Mouse (Mus musculus) stomach, embryonic 16.5 days (tissue): ENCODE results near the gene Zbtb18. TPM values are rescaled to one million over a fixed set of nuclear protein-coding genes. Genes with fewer than 3 reads are reported as not detected.

Source experiments
- ATAC-seq: fragments of 200-750 bp; cut with Nextera tagmentation; 2 replicates; pipeline ENCODE4 v1.8.0; 2017; ENCODE audit warnings: moderate number of reproducible peaks, moderate TSS enrichment; ENCODE audit not compliant: insufficient read depth, low FRiP score
- H3K27ac ChIP-seq: fragments of 300-500 bp; sonication (generic); 2 replicates; pipeline ENCODE4 v1.5.1; 2014; ENCODE audit warnings: low read length
- H3K27me3 ChIP-seq: fragments of 300-500 bp; sonication (generic); 2 replicates; pipeline ENCODE4 v1.6.1; 2014; ENCODE audit warnings: low read length, control low read depth, mixed read lengths; ENCODE audit not compliant: control insufficient read depth, insufficient read depth
- H3K36me3 ChIP-seq: fragments of 300-500 bp; sonication (generic); 2 replicates; pipeline ENCODE4 v1.6.1; 2014; ENCODE audit warnings: low read length; ENCODE audit not compliant: control insufficient read depth, insufficient read depth
- H3K4me1 ChIP-seq: fragments of 300-500 bp; sonication (generic); 2 replicates; pipeline ENCODE4 v1.6.1; 2014; ENCODE audit warnings: low read length, control low read depth, mixed read lengths; ENCODE audit not compliant: control insufficient read depth, insufficient read depth
- H3K4me2 ChIP-seq: fragments of 300-500 bp; sonication (generic); 2 replicates; pipeline ENCODE4 v1.6.1; 2014; ENCODE audit warnings: low read depth, low read length, mixed read lengths
- H3K4me3 ChIP-seq: fragments of 300-500 bp; sonication (generic); replicated peaks from 2 replicates; pipeline ENCODE4 v1.5.1; 2014; ENCODE audit warnings: mild to moderate bottlenecking, low read length
- H3K9ac ChIP-seq: fragments of 300-500 bp; sonication (generic); 2 replicates; pipeline ENCODE4 v1.6.1; 2014; ENCODE audit warnings: low read length
- H3K9me3 ChIP-seq: fragments of 300-500 bp; sonication (generic); replicated peaks from 2 replicates; pipeline ENCODE4 v1.6.1; 2016; ENCODE audit warnings: low read length, control low read depth; ENCODE audit not compliant: control insufficient read depth
- WGBS: fragments of 180-500 bp; shearing (Covaris S2); extraction: QIAGEN DNeasy Blood & Tissue Kit; methylation state at CpG from one replicate; pipeline ENCODE4 v1.1.7; 2014; 5-methylcytosine and 5-hydroxymethylcytosine counted together
- polyA plus RNA-seq: library from polyadenylated mRNA; unstranded; fragments of >200 nt; fragmentation: Nextera tagmentation; extraction: Ambion mirVana; gene quantifications from 2 replicates; pipeline ENCODE4 v1.2.1, GENCODE M21; 2015

Gene Zbtb18
- 1.6 and 2.0 TPM in 2 replicates for polyA plus RNA-seq

DNA sequence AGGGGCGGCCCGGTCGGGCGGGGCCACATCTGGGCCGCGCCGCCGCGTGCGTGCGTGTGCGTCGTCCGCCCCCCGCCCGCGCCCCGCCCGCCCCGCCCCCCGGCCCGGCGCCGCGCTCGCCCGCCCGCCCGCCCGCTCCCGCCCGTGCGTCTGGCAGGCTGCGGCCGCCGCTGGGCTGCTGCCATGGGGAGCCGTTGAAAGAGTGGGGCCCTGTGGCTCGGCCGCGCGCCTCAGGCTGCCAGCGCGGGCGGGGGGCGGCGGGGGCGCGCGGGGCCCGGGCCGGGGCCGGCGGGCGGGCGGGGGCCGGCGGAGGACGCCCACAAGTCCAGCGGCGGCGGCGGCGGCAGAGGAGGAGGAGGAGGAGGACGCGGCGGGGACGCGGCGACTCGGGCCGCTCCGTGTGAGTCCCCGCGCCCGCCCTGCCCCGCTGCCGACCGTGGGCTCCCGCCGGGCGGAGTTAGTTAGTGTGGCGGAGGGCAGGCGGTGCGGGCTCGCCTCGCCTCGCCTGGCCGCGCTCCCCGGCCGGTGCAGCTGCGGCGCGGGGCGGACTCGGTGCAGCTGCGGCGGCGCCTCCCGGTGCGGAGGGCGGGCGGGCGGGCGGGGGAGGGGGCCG, at the start of gene Zbtb18:
Zbtb18 (plus strand) TSS at position 156 of the 613 bp plus-strand sequence.
- peak within 1 kb of the TSS; percentile 84 for H3K4me3 ChIP-seq
- ATAC-seq, result peak; percentile 2; the same call in 1 of the 2 replicates
- no peaks in the 10 kb centered on the region for H3K36me3 ChIP-seq
- 0% methylated on average over 26 of the region's 106 CpGs for WGBS
- no peaks in the 10 kb centered on the region for H3K9me3 ChIP-seq
- no peaks in the 10 kb centered on the region for H3K27me3 ChIP-seq
- H3K9ac ChIP-seq, result peak within 1 kb of the TSS; percentile 94
- H3K4me2 ChIP-seq, result peak within 1 kb of the TSS; percentile 77
- peaks cover 12% of the 10 kb centered on the region for H3K4me1 ChIP-seq
- H3K27ac ChIP-seq, result peak within 1 kb of the TSS; percentile 99

DNA sequence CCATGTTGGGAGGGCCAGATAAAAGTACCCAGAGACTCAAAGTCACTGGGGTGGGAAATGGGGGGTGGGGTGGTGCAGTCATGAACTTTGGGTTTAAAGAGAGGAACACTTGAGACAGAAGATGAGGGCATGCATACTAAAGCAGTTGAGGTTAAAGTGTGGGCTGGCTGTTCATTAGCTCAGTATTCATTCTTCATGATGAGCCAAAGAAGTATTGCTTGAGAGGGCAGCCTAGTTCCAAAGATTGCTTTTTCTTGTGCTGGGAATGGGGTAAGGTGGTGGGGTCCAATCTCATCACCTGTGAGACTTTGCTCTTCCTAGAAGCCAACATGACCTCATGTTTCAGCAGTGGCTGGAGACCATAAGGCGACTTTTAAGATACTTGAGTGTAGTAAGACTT, 44.7 kb upstream of the Zbtb18 start:
- 77% methylated on average over 1 of the region's 1 CpGs for WGBS
- Histone ChIP-seq H3K4me3 (no peak overlapping the region), H3K4me1 (no peaks in the 10 kb centered on the region), H3K9me3 (no peaks in the 10 kb centered on the region), H3K27ac (no peak overlapping the region), H3K9ac (no peak overlapping the region), H3K4me2 (no peak overlapping the region), H3K27me3 (no peaks in the 10 kb centered on the region), H3K36me3 (no peaks in the 10 kb centered on the region)
- ATAC-seq, result no peak

DNA sequence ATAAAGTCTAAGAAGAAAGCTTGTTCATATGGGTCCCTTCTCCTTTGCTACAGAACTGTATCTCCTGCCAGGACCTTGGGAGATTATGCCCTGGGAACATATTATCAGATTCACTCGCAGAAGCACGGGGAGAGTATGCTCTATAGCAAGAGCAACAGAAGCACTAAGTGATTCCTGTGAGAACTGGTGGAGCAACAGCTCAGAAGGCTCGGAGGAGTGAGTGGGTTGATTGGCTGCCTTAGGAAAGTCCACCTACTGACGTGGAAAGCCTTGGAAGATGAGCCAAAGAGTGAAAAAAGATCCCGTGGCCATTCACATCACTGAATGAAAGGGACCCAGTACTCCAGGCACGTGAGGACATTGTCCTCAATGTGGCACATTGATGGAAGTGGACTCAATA, 37.0 kb upstream of the Zbtb18 start:
- no peaks in the 10 kb centered on the region for H3K9me3 ChIP-seq
- H3K27ac ChIP-seq, result no peak overlapping the region
- H3K4me2 ChIP-seq, result no peak overlapping the region
- H3K27me3 ChIP-seq, result no peaks in the 10 kb centered on the region
- no peak overlapping the region for H3K4me3 ChIP-seq
- H3K36me3 ChIP-seq, result no peaks in the 10 kb centered on the region
- H3K9ac ChIP-seq, result no peak overlapping the region
- 75% methylated on average over 6 of the region's 6 CpGs for WGBS
- no peaks in the 10 kb centered on the region for H3K4me1 ChIP-seq
- no peak for ATAC-seq

DNA sequence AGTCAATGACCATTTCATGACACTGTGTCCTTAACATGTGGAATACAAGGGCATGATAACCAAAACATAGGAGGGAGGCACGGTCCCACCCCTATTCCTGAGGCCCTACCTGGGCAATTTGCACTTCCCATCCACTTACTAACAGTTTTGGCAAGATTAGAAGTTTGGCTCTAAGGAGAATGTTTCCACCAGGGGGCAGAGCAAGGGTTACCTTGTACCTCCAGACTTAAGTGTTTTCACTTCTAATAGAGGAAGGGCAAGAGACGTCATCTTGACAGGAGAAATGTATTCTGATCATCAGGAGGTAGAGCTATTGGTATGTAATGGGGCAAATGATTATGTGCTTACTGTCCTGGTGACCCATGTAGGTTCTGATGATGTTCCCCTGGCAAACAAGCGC, 33.5 kb upstream of the Zbtb18 start:
- H3K36me3 ChIP-seq, result no peaks in the 10 kb centered on the region
- no peak for ATAC-seq
- H3K27me3 ChIP-seq, result no peaks in the 10 kb centered on the region
- H3K4me1 ChIP-seq, result 0 out of 2 replicates have a peak, but pooled peaks cover 6% of the 10 kb centered on the region
- no peaks in the 10 kb centered on the region for H3K9me3 ChIP-seq
- no peak overlapping the region for H3K27ac ChIP-seq
- no peak overlapping the region for H3K9ac ChIP-seq
- 49% methylated on average over 3 of the region's 3 CpGs for WGBS
- H3K4me2 ChIP-seq, result no peak overlapping the region
- H3K4me3 ChIP-seq, result no peak overlapping the region

DNA sequence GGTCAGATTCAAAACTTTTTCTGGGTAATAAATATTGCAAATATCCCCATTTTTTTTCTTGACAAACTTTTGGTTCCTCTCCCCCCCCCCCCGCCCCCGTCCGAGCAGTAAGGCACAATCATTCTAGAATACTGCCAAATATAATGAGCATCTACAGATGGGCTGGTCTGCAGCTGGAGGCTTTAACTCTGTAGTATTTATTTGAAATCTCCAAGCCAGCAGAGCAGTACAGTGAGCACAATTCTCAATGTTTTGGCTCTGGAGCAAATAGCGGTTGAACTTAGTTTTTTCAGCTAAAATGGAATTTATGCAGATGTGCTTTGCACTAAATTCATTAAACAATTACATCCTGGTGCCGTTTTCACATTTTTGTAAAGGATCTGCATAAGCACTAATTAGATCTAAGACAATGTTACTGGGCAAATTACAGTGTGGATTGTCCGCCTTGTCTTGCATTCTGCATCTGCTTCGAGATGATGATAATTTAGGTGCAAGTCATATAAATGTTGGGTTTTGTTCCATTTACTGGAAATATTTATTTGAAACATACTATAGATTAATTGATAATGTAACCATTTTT, 31.3 kb upstream of the Zbtb18 start:
- H3K4me1 ChIP-seq, result 0 out of 2 replicates have a peak, but pooled peaks cover 6% of the 10 kb centered on the region
- H3K27ac ChIP-seq, result no peak overlapping the region
- no peak overlapping the region for H3K4me2 ChIP-seq
- ATAC-seq, result no peak
- H3K9me3 ChIP-seq, result no peaks in the 10 kb centered on the region
- no peak overlapping the region for H3K9ac ChIP-seq
- H3K4me3 ChIP-seq, result no peak overlapping the region
- H3K36me3 ChIP-seq, result no peaks in the 10 kb centered on the region
- WGBS, result 69% methylated on average over 7 of the region's 7 CpGs
- no peaks in the 10 kb centered on the region for H3K27me3 ChIP-seq

DNA sequence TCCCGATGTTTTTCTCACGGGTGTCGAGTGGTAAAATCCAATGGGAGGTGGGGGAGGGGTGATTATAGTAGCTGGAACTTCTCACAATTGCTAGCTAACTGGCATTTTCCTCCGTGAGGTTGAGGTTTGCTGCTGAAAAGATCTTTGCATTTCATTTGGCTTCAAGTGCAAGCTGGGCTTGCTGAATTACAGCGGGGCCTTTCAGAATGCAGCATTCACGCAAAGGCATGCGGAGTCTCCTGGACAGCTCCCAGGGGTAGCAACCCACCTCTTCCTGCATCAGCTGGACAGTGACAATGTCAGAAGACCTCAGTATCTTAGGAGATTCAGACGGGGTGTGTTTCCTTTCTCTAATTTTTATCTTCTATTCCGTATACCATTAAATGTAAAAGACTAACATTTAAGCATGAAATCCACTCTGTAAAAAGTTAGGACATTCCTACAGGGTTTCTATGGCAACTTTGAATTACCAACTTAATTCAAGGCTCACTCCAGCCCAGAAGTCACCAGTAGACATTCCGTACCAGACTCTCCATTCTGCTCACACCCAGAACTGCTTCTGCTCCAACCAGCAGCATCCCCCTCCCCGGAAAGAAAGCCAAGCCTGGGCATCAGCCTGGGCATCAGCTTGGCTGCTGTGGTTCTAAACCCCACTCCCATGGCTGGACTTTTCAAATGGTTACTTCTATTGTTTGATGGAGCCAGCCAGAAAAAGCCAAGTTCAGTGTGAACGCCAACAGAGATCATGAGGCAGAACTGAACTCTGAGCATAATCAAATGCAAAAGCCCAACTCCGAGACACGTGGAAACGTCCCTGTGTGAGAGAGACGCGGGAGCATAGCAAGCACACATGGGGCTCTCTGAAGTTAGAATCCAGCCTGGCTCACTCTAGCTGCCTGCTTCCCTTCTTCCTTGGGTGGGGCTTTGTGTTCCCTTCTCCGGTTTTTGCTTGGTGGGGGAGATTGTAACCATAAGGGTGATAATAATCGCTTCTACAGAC, 30.5 kb upstream of the Zbtb18 start:
- ATAC-seq, result no peak
- Histone ChIP-seq H3K4me1 (0 out of 2 replicates have a peak, but pooled peaks cover 6% of the 10 kb centered on the region), H3K9me3 (no peaks in the 10 kb centered on the region), H3K27ac (no peak overlapping the region), H3K9ac (no peak overlapping the region), H3K4me2 (no peak overlapping the region), H3K27me3 (no peaks in the 10 kb centered on the region), H3K4me3 (no peak overlapping the region), H3K36me3 (no peaks in the 10 kb centered on the region)
- WGBS, result 48% methylated on average over 19 of the region's 19 CpGs

DNA sequence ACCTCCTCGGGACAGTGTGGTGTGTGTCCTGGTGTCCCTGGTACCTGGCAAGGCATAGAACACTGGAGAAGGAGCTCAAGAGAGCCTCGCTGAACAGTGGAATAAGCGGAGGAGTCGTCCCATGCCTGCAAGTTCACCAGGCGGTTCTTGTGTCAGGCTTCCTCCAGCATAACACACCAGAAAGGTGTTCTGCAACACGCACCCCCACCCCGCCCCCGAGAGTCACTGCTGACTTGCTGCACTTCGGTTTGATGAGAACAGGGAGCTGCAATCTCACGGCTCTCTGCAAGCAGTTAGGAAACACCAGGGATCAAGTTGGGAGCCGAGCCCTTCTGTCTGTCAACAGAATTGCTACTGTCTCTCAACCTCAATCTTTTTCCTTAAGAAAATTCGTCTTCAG, 22.8 kb upstream of the Zbtb18 start:
- no peak overlapping the region for H3K4me3 ChIP-seq
- no peaks in the 10 kb centered on the region for H3K36me3 ChIP-seq
- no peak for ATAC-seq
- H3K4me2 ChIP-seq, result no peak overlapping the region
- no peak overlapping the region for H3K27ac ChIP-seq
- no peaks in the 10 kb centered on the region for H3K4me1 ChIP-seq
- H3K9me3 ChIP-seq, result no peaks in the 10 kb centered on the region
- 63% methylated on average over 12 of the region's 12 CpGs for WGBS
- no peaks in the 10 kb centered on the region for H3K27me3 ChIP-seq
- no peak overlapping the region for H3K9ac ChIP-seq

DNA sequence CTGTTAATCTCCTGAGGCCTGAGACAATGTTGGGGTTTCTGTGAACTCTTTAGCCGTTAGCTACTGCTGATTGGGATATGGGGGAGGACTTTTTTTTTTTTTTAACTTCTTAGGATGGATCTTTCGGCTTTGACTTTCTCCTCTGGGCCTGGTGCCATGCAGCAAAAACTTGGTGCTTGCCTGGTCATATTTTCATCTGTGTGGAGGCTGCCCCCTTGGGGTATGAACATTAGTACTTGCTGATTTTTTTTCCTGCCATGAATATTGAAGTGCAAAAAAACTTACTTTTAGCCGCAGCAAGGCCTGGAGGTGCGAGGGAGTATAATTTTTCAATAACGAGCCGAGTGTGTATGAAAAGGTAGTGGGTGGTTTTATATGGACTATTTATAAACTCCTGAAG, 22.0 kb upstream of the Zbtb18 start:
- H3K4me1 ChIP-seq, result no peaks in the 10 kb centered on the region
- no peaks in the 10 kb centered on the region for H3K9me3 ChIP-seq
- 65% methylated on average over 6 of the region's 6 CpGs for WGBS
- H3K4me2 ChIP-seq, result no peak overlapping the region
- H3K27ac ChIP-seq, result no peak overlapping the region
- H3K4me3 ChIP-seq, result no peak overlapping the region
- H3K27me3 ChIP-seq, result no peaks in the 10 kb centered on the region
- no peak overlapping the region for H3K9ac ChIP-seq
- ATAC-seq, result no peak
- H3K36me3 ChIP-seq, result no peaks in the 10 kb centered on the region

DNA sequence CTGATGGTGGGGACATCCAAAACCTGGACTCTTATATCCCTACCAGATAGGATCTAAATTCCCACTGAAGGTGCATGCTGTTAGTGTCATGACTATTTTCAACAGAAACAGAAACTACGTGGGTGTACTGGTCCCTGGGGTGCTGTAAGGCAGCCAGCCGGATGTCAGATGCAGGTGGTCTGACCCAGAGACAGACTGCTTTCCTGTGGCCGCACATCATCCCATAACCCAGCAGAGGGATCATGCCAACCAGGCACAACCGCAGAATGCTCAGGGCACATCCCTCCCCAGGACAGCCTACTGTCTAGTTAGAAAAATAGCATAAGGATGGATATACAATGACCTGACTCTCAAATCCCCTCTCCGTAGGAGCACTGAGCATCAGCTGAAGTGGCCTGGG, 14.3 kb upstream of the Zbtb18 start:
- Histone ChIP-seq H3K4me2 (no peak overlapping the region), H3K27me3 (no peaks in the 10 kb centered on the region), H3K9ac (no peak overlapping the region), H3K9me3 (no peaks in the 10 kb centered on the region), H3K4me3 (no peak overlapping the region), H3K4me1 (no peaks in the 10 kb centered on the region), H3K27ac (no peak overlapping the region), H3K36me3 (no peaks in the 10 kb centered on the region)
- ATAC-seq, result no peak
- WGBS, result 75% methylated on average over 5 of the region's 5 CpGs
